In the genomic region with DNA sequence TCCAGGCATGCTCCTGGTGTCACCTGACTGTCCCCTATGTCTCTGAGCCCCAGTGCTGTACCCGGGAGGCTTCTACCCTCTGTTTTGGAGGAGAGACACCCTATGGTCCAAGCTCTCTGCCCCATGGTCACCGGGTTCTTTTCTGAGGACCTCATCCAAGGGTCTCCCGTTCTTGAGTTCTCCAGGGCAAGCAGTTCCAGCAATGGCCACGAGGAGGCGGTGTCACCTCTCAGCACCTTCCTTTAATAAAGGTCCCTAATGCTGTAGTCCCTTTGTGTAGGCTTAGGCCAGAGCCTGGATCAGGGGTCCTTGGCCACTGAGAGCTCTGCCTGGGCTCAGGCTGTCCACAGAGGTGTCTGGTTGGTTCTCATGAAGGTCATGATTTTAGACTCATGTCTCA, we compare ENCODE assay signal across 10 mouse cellular contexts. TPM values are rescaled to one million over a fixed set of nuclear protein-coding genes. Genes with fewer than 3 reads are reported as not detected.
DNase-seq lines count a peak whose midpoint lies in the region; ATAC-seq and TF ChIP-seq lines count a peak whose summit lies in the region.
"Had no signal": no experiment of that assay in that cellular context is flagged by ENCODE, and none has a peak within 500 bp of the region (broad histone marks: within the 10 kb centered on the region; RNA-seq: fewer than 3 reads in every experiment).

No protein-coding gene starts in this region.

- no peak overlapping the region for H3K4me3 ChIP-seq in intestine, embryonic 14.5 days (ENCODE audit: low read depth, low read length)
- H3K4me3 ChIP-seq in intestine, embryonic 16.5 days (ENCODE audit: low read length) = no peak overlapping the region
- H3K4me3 ChIP-seq in cortical plate, adult 2 months (ENCODE audit: insufficient read depth, low read length) = no peak overlapping the region
- H3K4me3 ChIP-seq: embryonic facial prominence, embryonic 12.5 days; stomach, embryonic 15.5 days had no signal

- no peak overlapping the region for H3K27ac ChIP-seq in intestine, embryonic 14.5 days (ENCODE audit: low read depth)
- no peak overlapping the region for H3K27ac ChIP-seq in intestine, embryonic 16.5 days (ENCODE audit: low read length)
- no peak overlapping the region for H3K27ac ChIP-seq in cortical plate, adult 2 months (ENCODE audit: insufficient read depth, low read length)
- H3K27ac ChIP-seq: embryonic facial prominence, embryonic 12.5 days had no signal

- no peak for TF ChIP-seq POLR2A in cortical plate, adult 2 months (IDR thresholded peaks at IDR 0.05; ENCODE audit: extremely low read depth, insufficient read depth, low read length)

- peak; percentile 92 for DNase-seq in intestine, embryonic 14.5 days (ENCODE audit: low spot score)
- DNase-seq in B cell, adult 2 months = peak; percentile 87
- DNase-seq in T-cell, adult 2 months (ENCODE audit: low spot score) = peak; percentile 60
- DNase-seq in induced T-regulatory cell, adult 2 months (ENCODE audit: low read depth) = peak; percentile 90
- peak; percentile 74 for DNase-seq in thymus, postnatal 25 days

- no peak overlapping the region for H3K4me2 ChIP-seq in intestine, embryonic 14.5 days (ENCODE audit: low read length)
- H3K4me2 ChIP-seq in intestine, embryonic 16.5 days (ENCODE audit: low read depth, low read length) = no peak overlapping the region
- H3K4me2 ChIP-seq: embryonic facial prominence, embryonic 12.5 days; stomach, embryonic 15.5 days had no signal

- peak; percentile 80 for TF ChIP-seq CTCF in cortical plate, adult 2 months (IDR thresholded peaks at IDR 0.05; ENCODE audit: extremely low read depth, insufficient read depth, low read length)

- H3K9ac ChIP-seq in intestine, embryonic 14.5 days (ENCODE audit: low read length) = no peak overlapping the region
- H3K9ac ChIP-seq in intestine, embryonic 16.5 days (ENCODE audit: low read depth, low read length) = no peak overlapping the region
- H3K9ac ChIP-seq: embryonic facial prominence, embryonic 12.5 days; stomach, embryonic 15.5 days had no signal

- no peaks in the 10 kb centered on the region for H3K27me3 ChIP-seq in intestine, embryonic 14.5 days (replicated peaks; ENCODE audit: control insufficient read depth, insufficient read depth, low read length)
- no peaks in the 10 kb centered on the region for H3K27me3 ChIP-seq in intestine, embryonic 16.5 days (replicated peaks; ENCODE audit: control insufficient read depth, insufficient read depth, low read length)
- H3K27me3 ChIP-seq: embryonic facial prominence, embryonic 12.5 days; stomach, embryonic 15.5 days had no signal

- H3K9me3 ChIP-seq in intestine, embryonic 14.5 days (ENCODE audit: control insufficient read depth, low read length) = no peaks in the 10 kb centered on the region
- H3K9me3 ChIP-seq in intestine, embryonic 16.5 days (ENCODE audit: control insufficient read depth, low read length) = no peaks in the 10 kb centered on the region
- H3K9me3 ChIP-seq: embryonic facial prominence, embryonic 12.5 days; stomach, embryonic 15.5 days had no signal

- peaks cover 16% of the 10 kb centered on the region for H3K4me1 ChIP-seq in intestine, embryonic 14.5 days (replicated peaks; ENCODE audit: control insufficient read depth, insufficient read depth, low read length)
- peaks cover 20% of the 10 kb centered on the region for H3K4me1 ChIP-seq in intestine, embryonic 16.5 days (ENCODE audit: control insufficient read depth, insufficient read depth, low read length)
- peaks cover 4% of the 10 kb centered on the region; the same call in 1 of the 2 replicates for H3K4me1 ChIP-seq in cortical plate, adult 2 months (ENCODE audit: control insufficient read depth, insufficient read depth, low read length)

- H3K36me3 ChIP-seq in intestine, embryonic 14.5 days (ENCODE audit: control insufficient read depth, insufficient read depth, low read length) = peaks cover 20% of the 10 kb centered on the region
- peaks cover 6% of the 10 kb centered on the region; the same call in 1 of the 2 replicates for H3K36me3 ChIP-seq in intestine, embryonic 16.5 days (ENCODE audit: control insufficient read depth, insufficient read depth, low read length)

- WGBS in intestine, embryonic 14.5 days = 15% methylated on average over 5 of the region's 5 CpGs
- 13% methylated on average over 5 of the region's 5 CpGs for WGBS in intestine, embryonic 16.5 days

- ATAC-seq in intestine, embryonic 14.5 days (replicated peaks; ENCODE audit: low FRiP score, low TSS enrichment, low read depth) = no peak
- no peak for ATAC-seq in intestine, embryonic 16.5 days
- peak; percentile 78 for ATAC-seq in megakaryocyte, adult 5-6 weeks (ENCODE audit: poor library complexity, severe bottlenecking)

RNA-seq across cellular contexts. Expression of a gene that starts 2.3 kb away (rescaled TPM):
- 99.8 and 125 TPM in 2 replicates for polyA plus RNA-seq in intestine, embryonic 14.5 days (2014; fragmentation: Nextera tagmentation; extraction: Ambion mirVana)
- 426 and 504 TPM in 2 replicates for polyA plus RNA-seq in intestine, embryonic 16.5 days (2015; fragmentation: Nextera tagmentation; extraction: Ambion mirVana)
- polyA plus RNA-seq in cortical plate, adult 2 months (2012; rRNA removed) = 2.5 and 3.0 TPM in 2 replicates
- 30.6 and 34.0 TPM in 2 replicates for total RNA-seq in megakaryocyte, adult 5-6 weeks (2015)
- total RNA-seq in megakaryocyte, adult 5-6 weeks (2017) = 6.5 and 11.5 TPM in 2 replicates

RNA-seq across cellular contexts. Expression of a gene that starts 6.3 kb away (rescaled TPM):
- polyA plus RNA-seq in intestine, embryonic 14.5 days (2014; fragmentation: Nextera tagmentation; extraction: Ambion mirVana) = 0.37 and 0.44 TPM in 2 replicates
- polyA plus RNA-seq in intestine, embryonic 16.5 days (2015; fragmentation: Nextera tagmentation; extraction: Ambion mirVana) = 0.55 and 1.8 TPM in 2 replicates
- 6.8 and 7.8 TPM in 2 replicates for polyA plus RNA-seq in cortical plate, adult 2 months (2012; rRNA removed)
- total RNA-seq in megakaryocyte, adult 5-6 weeks (2015) = not detected in 2 replicates
- total RNA-seq in megakaryocyte, adult 5-6 weeks (2017) = 0.26 and 1.4 TPM in 2 replicates

RNA-seq across cellular contexts. Expression of a gene that starts 10.9 kb away (rescaled TPM):
- polyA plus RNA-seq in intestine, embryonic 14.5 days (2014; fragmentation: Nextera tagmentation; extraction: Ambion mirVana) = 2.4 and 4.2 TPM in 2 replicates
- polyA plus RNA-seq in intestine, embryonic 16.5 days (2015; fragmentation: Nextera tagmentation; extraction: Ambion mirVana) = 2.9 and 3.7 TPM in 2 replicates
- 5.8 and 5.9 TPM in 2 replicates for polyA plus RNA-seq in cortical plate, adult 2 months (2012; rRNA removed)
- 0.83 and 2.9 TPM in 2 replicates for total RNA-seq in megakaryocyte, adult 5-6 weeks (2015)
- 0.33 TPM in 1 of 2 replicates, not detected in the other for total RNA-seq in megakaryocyte, adult 5-6 weeks (2017)

RNA-seq across cellular contexts. Expression of a gene that starts 10.9 kb away (rescaled TPM):
- polyA plus RNA-seq in intestine, embryonic 14.5 days (2014; fragmentation: Nextera tagmentation; extraction: Ambion mirVana) = 70.7 and 70.8 TPM in 2 replicates
- polyA plus RNA-seq in intestine, embryonic 16.5 days (2015; fragmentation: Nextera tagmentation; extraction: Ambion mirVana) = 102 and 109 TPM in 2 replicates
- 106 and 108 TPM in 2 replicates for polyA plus RNA-seq in cortical plate, adult 2 months (2012; rRNA removed)
- 5.4 and 5.7 TPM in 2 replicates for total RNA-seq in megakaryocyte, adult 5-6 weeks (2015)
- total RNA-seq in megakaryocyte, adult 5-6 weeks (2017) = 21.9 and 42.4 TPM in 2 replicates

RNA-seq across cellular contexts. Expression of a gene that starts 16.8 kb away (rescaled TPM):
- 93.3 and 93.9 TPM in 2 replicates for polyA plus RNA-seq in intestine, embryonic 14.5 days (2014; fragmentation: Nextera tagmentation; extraction: Ambion mirVana)
- 73.2 and 78.7 TPM in 2 replicates for polyA plus RNA-seq in intestine, embryonic 16.5 days (2015; fragmentation: Nextera tagmentation; extraction: Ambion mirVana)
- polyA plus RNA-seq in cortical plate, adult 2 months (2012; rRNA removed) = 75.5 and 76.0 TPM in 2 replicates
- total RNA-seq in megakaryocyte, adult 5-6 weeks (2015) = 22.7 and 23.8 TPM in 2 replicates
- 20.9 and 24.0 TPM in 2 replicates for total RNA-seq in megakaryocyte, adult 5-6 weeks (2017)

Comparison
In these comparisons a context has a peak if more than half of its experiments do, and no peak if none do; other contexts are left out.
1. RNA of a gene that starts 2.3 kb away (polyA plus RNA-seq): 426 to 504 TPM in intestine, embryonic 16.5 days and 99.8 to 125 TPM in intestine, embryonic 14.5 days; 2.5 to 3.0 TPM in cortical plate, adult 2 months; every median in the first group is over 10 times any median in the second.
2. Peak in every context shown above with its lines, with median percentiles within 50 percentile points of each other: DNase-seq.